Mouse (Mus musculus): ENCODE results near the gene Hilpda. TPM values are rescaled to one million over a fixed set of nuclear protein-coding genes. Genes with fewer than 3 reads are reported as not detected.

The Hilpda gene
- polyA plus RNA-seq, 1 experiment from 2014 or later, result 24.1 TPM

GRCm38 (mm10) chr6:29234272-29234671 is 38.0 kb upstream of the Hilpda start:
- TF ChIP-seq EP300 (IDR thresholded peaks at IDR 0.05; ENCODE audit: low read depth), result no peak
- peak; percentile 78 for TF ChIP-seq CTCF (IDR thresholded peaks at IDR 0.05; ENCODE audit: low read depth)
- no peaks in the 10 kb centered on the region for H3K27me3 ChIP-seq (ENCODE audit: insufficient read depth, low read length)
- WGBS (ENCODE audit: insufficient replicate concordance), result 35% methylated on average over 8 of the region's 8 CpGs
- no peaks in the 10 kb centered on the region for H3K4me1 ChIP-seq (ENCODE audit: insufficient read depth)
- no peaks in the 10 kb centered on the region for H3K9me3 ChIP-seq (ENCODE audit: low read length)
- DNase-seq, result peak; percentile 46
- no peak overlapping the region for H3K9ac ChIP-seq (replicated peaks)
- H3K4me3 ChIP-seq (ENCODE audit: low read depth, low read length), result no peak overlapping the region
- ATAC-seq, result peak; percentile 63
- H3K4me2 ChIP-seq (ENCODE audit: low read depth, low read length), result no peak overlapping the region
- H3K36me3 ChIP-seq (replicated peaks; ENCODE audit: insufficient read depth, low read length), result no peaks in the 10 kb centered on the region
- H3K27ac ChIP-seq (ENCODE audit: low read depth), result no peak overlapping the region

- Histone ChIP-seq H3K9me3 (ENCODE audit: low read length) (no peaks in the 10 kb centered on the region), H3K4me3 (ENCODE audit: low read depth, low read length) (no peak overlapping the region), H3K9ac (replicated peaks) (no peak overlapping the region), H3K27ac (ENCODE audit: low read depth) (no peak overlapping the region), H3K27me3 (ENCODE audit: insufficient read depth, low read length) (no peaks in the 10 kb centered on the region), H3K4me1 (ENCODE audit: insufficient read depth) (peaks cover 7% of the 10 kb centered on the region), H3K36me3 (replicated peaks; ENCODE audit: insufficient read depth, low read length) (no peaks in the 10 kb centered on the region), H3K4me2 (ENCODE audit: low read depth, low read length) (no peak overlapping the region)
- ATAC-seq (no peak), DNase-seq (peak; percentile 61)
- TF ChIP-seq CTCF (IDR thresholded peaks at IDR 0.05; ENCODE audit: low read depth) (peak; percentile 78), EP300 (IDR thresholded peaks at IDR 0.05; ENCODE audit: low read depth) (no peak)
- WGBS (ENCODE audit: insufficient replicate concordance), result 41% methylated on average over 2 of the region's 2 CpGs
Measured at GRCm38 (mm10) chr6:29240806-29241205, 31.5 kb upstream of the Hilpda start.

- no peak overlapping the region for H3K9ac ChIP-seq (replicated peaks)
- TF ChIP-seq CTCF (IDR thresholded peaks at IDR 0.05; ENCODE audit: low read depth) (peak; percentile 54), EP300 (IDR thresholded peaks at IDR 0.05; ENCODE audit: low read depth) (no peak)
- ATAC-seq (no peak), DNase-seq (no peak)
- peaks cover 7% of the 10 kb centered on the region for H3K4me1 ChIP-seq (ENCODE audit: insufficient read depth)
- H3K4me2 ChIP-seq (ENCODE audit: low read depth, low read length), result no peak overlapping the region
- no peak overlapping the region for H3K27ac ChIP-seq (ENCODE audit: low read depth)
- no peaks in the 10 kb centered on the region for H3K9me3 ChIP-seq (ENCODE audit: low read length)
- H3K4me3 ChIP-seq (ENCODE audit: low read depth, low read length), result no peak overlapping the region
- 38% methylated on average over 2 of the region's 2 CpGs for WGBS (ENCODE audit: insufficient replicate concordance)
- H3K27me3 ChIP-seq (ENCODE audit: insufficient read depth, low read length), result no peaks in the 10 kb centered on the region
- H3K36me3 ChIP-seq (replicated peaks; ENCODE audit: insufficient read depth, low read length), result no peaks in the 10 kb centered on the region
Measured at GRCm38 (mm10) chr6:29241697-29242096, 30.6 kb upstream of the Hilpda start.

DNA sequence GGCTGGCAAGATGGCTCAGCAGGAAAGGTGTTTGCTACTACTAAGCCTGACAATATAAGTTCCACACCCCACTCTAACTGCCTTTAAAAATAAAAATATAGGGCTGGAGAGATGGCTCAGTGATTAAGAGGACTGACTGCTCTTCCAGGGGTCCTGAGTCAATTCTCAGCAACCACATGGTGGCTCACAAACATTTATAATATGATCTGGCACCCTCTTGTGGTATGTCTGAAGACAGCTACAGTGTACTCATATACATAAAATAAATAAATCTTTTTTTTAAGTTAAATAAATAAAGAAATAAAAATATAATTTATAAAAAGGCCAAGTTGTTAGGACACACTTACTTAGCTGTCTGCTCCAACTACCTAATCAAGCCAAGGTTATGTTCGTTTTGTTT is 30.0 kb upstream of the Hilpda start:
- H3K9ac ChIP-seq (replicated peaks), result no peak overlapping the region
- no peak for ATAC-seq
- H3K27ac ChIP-seq (ENCODE audit: low read depth), result no peak overlapping the region
- WGBS (ENCODE audit: insufficient replicate concordance), result 59% methylated on average over 1 of the region's 1 CpGs
- H3K36me3 ChIP-seq (replicated peaks; ENCODE audit: insufficient read depth, low read length), result no peaks in the 10 kb centered on the region
- H3K27me3 ChIP-seq (ENCODE audit: insufficient read depth, low read length), result no peaks in the 10 kb centered on the region
- TF ChIP-seq EP300 (IDR thresholded peaks at IDR 0.05; ENCODE audit: low read depth) (no peak), CTCF (IDR thresholded peaks at IDR 0.05; ENCODE audit: low read depth) (peak; percentile 32; the same call in 1 of the 2 replicates)
- H3K4me2 ChIP-seq (ENCODE audit: low read depth, low read length), result no peak overlapping the region
- peaks cover 7% of the 10 kb centered on the region for H3K4me1 ChIP-seq (ENCODE audit: insufficient read depth)
- no peak for DNase-seq
- H3K9me3 ChIP-seq (ENCODE audit: low read length), result no peaks in the 10 kb centered on the region
- no peak overlapping the region for H3K4me3 ChIP-seq (ENCODE audit: low read depth, low read length)

DNA sequence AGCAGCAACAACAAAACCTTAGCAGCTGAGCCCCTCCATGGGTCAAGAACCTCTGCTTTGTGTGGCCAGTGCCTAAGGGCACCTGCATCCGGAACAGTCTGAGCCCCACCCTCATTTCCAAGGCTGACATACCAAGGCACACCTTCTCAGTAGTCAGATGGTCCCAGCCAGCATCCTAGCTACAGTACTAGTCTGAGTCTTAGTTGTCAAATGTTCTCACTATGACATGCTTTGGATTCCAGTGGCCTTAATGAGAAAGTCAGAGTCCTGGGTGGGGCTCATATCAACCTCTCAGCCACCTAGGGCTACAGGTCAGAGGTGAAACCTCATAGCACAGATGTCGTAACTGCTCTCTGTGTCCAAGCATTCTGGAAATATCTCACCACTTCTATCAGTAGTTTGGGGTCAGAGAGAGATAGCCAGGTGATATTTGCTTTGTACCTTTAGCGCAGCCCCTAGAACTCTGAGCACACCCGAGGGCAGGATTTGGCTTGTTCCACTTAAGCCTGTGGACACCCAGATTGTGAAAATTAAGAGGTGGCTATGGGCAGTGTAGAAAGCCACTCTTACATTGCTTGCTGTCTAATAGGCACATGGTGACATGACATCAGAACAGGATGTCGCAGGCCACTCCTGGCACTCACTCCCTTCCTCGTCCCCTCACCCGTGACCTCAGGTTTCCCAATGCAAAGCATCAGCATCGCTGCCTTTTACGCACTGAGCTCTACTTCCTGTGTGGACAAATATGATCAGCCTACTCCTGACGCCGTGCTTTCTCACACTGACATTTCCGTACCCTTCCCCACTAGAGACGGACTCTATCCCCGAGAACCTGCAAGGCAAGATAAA is 26.8 kb upstream of the Hilpda start:
- Histone ChIP-seq H3K4me2 (ENCODE audit: low read depth, low read length) (peak overlapping the region; percentile 49), H3K4me1 (ENCODE audit: insufficient read depth) (peaks cover 7% of the 10 kb centered on the region), H3K9ac (replicated peaks) (peak overlapping the region; percentile 6; the same call in 1 of the 2 replicates), H3K9me3 (ENCODE audit: low read length) (no peaks in the 10 kb centered on the region), H3K27ac (ENCODE audit: low read depth) (peak overlapping the region; percentile 90), H3K27me3 (ENCODE audit: insufficient read depth, low read length) (no peaks in the 10 kb centered on the region), H3K4me3 (ENCODE audit: low read depth, low read length) (no peak overlapping the region), H3K36me3 (replicated peaks; ENCODE audit: insufficient read depth, low read length) (no peaks in the 10 kb centered on the region)
- TF ChIP-seq EP300 (IDR thresholded peaks at IDR 0.05; ENCODE audit: low read depth) (peak; percentile 54; the same call in 1 of the 2 replicates), CTCF (IDR thresholded peaks at IDR 0.05; ENCODE audit: low read depth) (no peak)
- DNase-seq (peak; percentile 75), ATAC-seq (peak; percentile 90)
- 26% methylated on average over 14 of the region's 14 CpGs for WGBS (ENCODE audit: insufficient replicate concordance)

DNA sequence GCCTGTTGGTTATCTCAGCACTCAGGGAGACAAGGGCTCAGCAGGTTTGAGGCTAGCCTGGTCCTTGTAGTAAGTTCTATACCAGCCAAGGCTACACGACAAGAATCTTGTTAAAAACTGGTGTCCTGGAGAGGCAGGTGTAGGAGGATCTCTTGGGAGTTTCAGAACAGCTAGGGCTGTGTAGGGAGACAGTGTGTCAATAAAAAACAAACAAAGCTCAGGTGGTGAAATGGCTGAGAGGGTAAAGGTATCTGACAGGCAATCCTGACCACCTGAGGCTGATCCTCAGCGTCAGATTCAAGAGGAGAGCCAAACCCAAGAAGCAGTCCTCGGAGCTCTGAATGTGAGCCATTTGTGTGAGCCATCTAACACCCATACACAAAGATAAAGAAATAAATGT is 26.1 kb upstream of the Hilpda start:
- TF ChIP-seq CTCF (IDR thresholded peaks at IDR 0.05; ENCODE audit: low read depth) (no peak), EP300 (IDR thresholded peaks at IDR 0.05; ENCODE audit: low read depth) (no peak)
- ATAC-seq (peak; percentile 85), DNase-seq (no peak)
- Histone ChIP-seq H3K36me3 (replicated peaks; ENCODE audit: insufficient read depth, low read length) (no peaks in the 10 kb centered on the region), H3K27me3 (ENCODE audit: insufficient read depth, low read length) (no peaks in the 10 kb centered on the region), H3K4me1 (ENCODE audit: insufficient read depth) (peaks cover 7% of the 10 kb centered on the region), H3K4me3 (ENCODE audit: low read depth, low read length) (no peak overlapping the region), H3K27ac (ENCODE audit: low read depth) (peak overlapping the region; percentile 90), H3K9me3 (ENCODE audit: low read length) (no peaks in the 10 kb centered on the region), H3K9ac (replicated peaks) (0 out of 2 replicates have a peak overlapping the region, but pooled peaks have one; percentile 6), H3K4me2 (ENCODE audit: low read depth, low read length) (peak overlapping the region; percentile 49)
- WGBS (ENCODE audit: insufficient replicate concordance), result 51% methylated on average over 3 of the region's 3 CpGs

Measured in liver, postnatal 0 days (tissue).